In genomic region chr4:100837205-100837604, GRCm38 (mm10) we compare ENCODE assay signal across 15 mouse cellular contexts.
A peak's percentile ranks its signal among the peaks of the same experiment; 100 is the strongest.
DNase-seq lines count a peak whose midpoint lies in the region; ATAC-seq and TF ChIP-seq lines count a peak whose summit lies in the region.
"Had no signal": no experiment of that assay in that cellular context is flagged by ENCODE, and none has a peak within 500 bp of the region (broad histone marks: within the 10 kb centered on the region; RNA-seq: fewer than 3 reads in every experiment).

No protein-coding gene starts in this region.

- ATAC-seq in embryonic facial prominence, embryonic 13.5 days (ENCODE audit: insufficient number of reproducible peaks, insufficient read depth, low FRiP score, low TSS enrichment, low read depth), result no peak
- ATAC-seq in midbrain, embryonic 13.5 days, result 0 out of 2 replicates have a peak, but pooled peaks have one; percentile 20
- ATAC-seq in midbrain, embryonic 16.5 days, result no peak

- H3K4me1 ChIP-seq in embryonic facial prominence, embryonic 13.5 days, result peaks cover 66% of the 10 kb centered on the region
- H3K4me1 ChIP-seq in embryonic facial prominence, embryonic 10.5 days, result peaks cover 44% of the 10 kb centered on the region
- H3K4me1 ChIP-seq in midbrain, embryonic 13.5 days (replicated peaks), result peaks cover 44% of the 10 kb centered on the region
- peaks cover 7% of the 10 kb centered on the region for H3K4me1 ChIP-seq in midbrain, embryonic 16.5 days (ENCODE audit: control insufficient read depth, insufficient read depth, low read length)
- peaks cover 51% of the 10 kb centered on the region for H3K4me1 ChIP-seq in limb, embryonic 10.5 days

- 0 out of 2 replicates have a peak overlapping the region, but pooled peaks have one; percentile 22 for H3K27ac ChIP-seq in embryonic facial prominence, embryonic 13.5 days
- no peak overlapping the region for H3K27ac ChIP-seq in embryonic facial prominence, embryonic 10.5 days (replicated peaks)
- H3K27ac ChIP-seq in layer of hippocampus, adult 2 months, result no peak overlapping the region
- H3K27ac ChIP-seq in midbrain, embryonic 13.5 days, result no peak overlapping the region
- no peak overlapping the region for H3K27ac ChIP-seq in midbrain, embryonic 16.5 days (ENCODE audit: low read length)
- no peak overlapping the region for H3K27ac ChIP-seq in limb, embryonic 10.5 days
- H3K27ac ChIP-seq: hindbrain, embryonic 14.5 days; kidney, embryonic 15.5 days had no signal

- H3K9me3 ChIP-seq in embryonic facial prominence, embryonic 13.5 days, result no peaks in the 10 kb centered on the region
- no peaks in the 10 kb centered on the region for H3K9me3 ChIP-seq in embryonic facial prominence, embryonic 10.5 days
- peaks cover 3% of the 10 kb centered on the region; the same call in 1 of the 2 replicates for H3K9me3 ChIP-seq in midbrain, embryonic 13.5 days
- H3K9me3 ChIP-seq in midbrain, embryonic 16.5 days (replicated peaks; ENCODE audit: control insufficient read depth, low read length, poor library complexity, severe bottlenecking), result no peaks in the 10 kb centered on the region
- no peaks in the 10 kb centered on the region for H3K9me3 ChIP-seq in limb, embryonic 10.5 days (replicated peaks)
- H3K9me3 ChIP-seq: kidney, embryonic 15.5 days had no signal

- 55% methylated on average over 6 of the region's 6 CpGs for WGBS in embryonic facial prominence, embryonic 13.5 days
- WGBS in embryonic facial prominence, embryonic 10.5 days, result 66% methylated on average over 6 of the region's 6 CpGs
- 65% methylated on average over 6 of the region's 6 CpGs for whole genome bisulfite sequencing in midbrain, embryonic 13.5 days
- WGBS in midbrain, embryonic 16.5 days, result 62% methylated on average over 6 of the region's 6 CpGs
- WGBS in limb, embryonic 10.5 days, result 80% methylated on average over 6 of the region's 6 CpGs

- intact Hi-C loops in heart, postnatal 25 days (cut with DNase I), result no loop called here

- DNase-seq in embryonic facial prominence, embryonic 10.5 days (ENCODE audit: low spot score), result no peak
- no peak for DNase-seq in layer of hippocampus, adult 2 months (ENCODE audit: low spot score in 2 of 2)
- no peak for DNase-seq in layer of hippocampus, postnatal 25 days (ENCODE audit: extremely low spot score in 1 of 2, low spot score in 1 of 2)
- DNase-seq in heart, postnatal 25 days (ENCODE audit: low spot score), result no peak
- no peak for DNase-seq in limb, embryonic 10.5 days (ENCODE audit: low spot score)
- DNase-seq: adrenal gland, postnatal 25 days; cerebellum, adult 9-10 months; heart, postnatal 36 days; right cerebral cortex, postnatal 14 days; thymus, postnatal 14 days had no signal

- no peak overlapping the region for H3K4me2 ChIP-seq in embryonic facial prominence, embryonic 13.5 days
- no peak overlapping the region for H3K4me2 ChIP-seq in midbrain, embryonic 13.5 days (replicated peaks)
- H3K4me2 ChIP-seq in midbrain, embryonic 16.5 days (ENCODE audit: low read length), result no peak overlapping the region
- H3K4me2 ChIP-seq: hindbrain, embryonic 14.5 days; kidney, embryonic 15.5 days had no signal

- peak; percentile 50 for TF ChIP-seq CTCF in layer of hippocampus, adult 2 months (conservative IDR thresholded peaks at IDR 0.05)

- H3K36me3 ChIP-seq in embryonic facial prominence, embryonic 13.5 days, result no peaks in the 10 kb centered on the region
- no peaks in the 10 kb centered on the region for H3K36me3 ChIP-seq in embryonic facial prominence, embryonic 10.5 days (replicated peaks)
- 0 out of 2 replicates have a peak, but pooled peaks cover 3% of the 10 kb centered on the region for H3K36me3 ChIP-seq in midbrain, embryonic 13.5 days
- H3K36me3 ChIP-seq in midbrain, embryonic 16.5 days (ENCODE audit: control insufficient read depth, insufficient read depth, low read length), result no peaks in the 10 kb centered on the region
- H3K36me3 ChIP-seq in limb, embryonic 10.5 days, result 0 out of 2 replicates have a peak, but pooled peaks cover 3% of the 10 kb centered on the region
- H3K36me3 ChIP-seq: kidney, embryonic 15.5 days had no signal

- H3K27me3 ChIP-seq in embryonic facial prominence, embryonic 13.5 days, result no peaks in the 10 kb centered on the region
- H3K27me3 ChIP-seq in embryonic facial prominence, embryonic 10.5 days (replicated peaks; ENCODE audit: low read depth, poor library complexity, severe bottlenecking), result no peaks in the 10 kb centered on the region
- H3K27me3 ChIP-seq in midbrain, embryonic 13.5 days, result no peaks in the 10 kb centered on the region
- H3K27me3 ChIP-seq in midbrain, embryonic 16.5 days (ENCODE audit: control insufficient read depth, insufficient read depth, low read depth, low read length), result no peaks in the 10 kb centered on the region
- H3K27me3 ChIP-seq in limb, embryonic 10.5 days (ENCODE audit: low read depth, poor library complexity, severe bottlenecking), result no peaks in the 10 kb centered on the region
- H3K27me3 ChIP-seq: kidney, embryonic 15.5 days had no signal

- H3K9ac ChIP-seq in embryonic facial prominence, embryonic 13.5 days, result no peak overlapping the region
- no peak overlapping the region for H3K9ac ChIP-seq in midbrain, embryonic 13.5 days (replicated peaks)
- no peak overlapping the region for H3K9ac ChIP-seq in midbrain, embryonic 16.5 days (ENCODE audit: low read depth, low read length)
- H3K9ac ChIP-seq: hindbrain, embryonic 14.5 days; kidney, embryonic 15.5 days had no signal

- no peak overlapping the region for H3K4me3 ChIP-seq in embryonic facial prominence, embryonic 13.5 days
- H3K4me3 ChIP-seq in embryonic facial prominence, embryonic 10.5 days, result no peak overlapping the region
- no peak overlapping the region for H3K4me3 ChIP-seq in layer of hippocampus, adult 2 months
- no peak overlapping the region for H3K4me3 ChIP-seq in midbrain, embryonic 13.5 days (replicated peaks)
- no peak overlapping the region for H3K4me3 ChIP-seq in midbrain, embryonic 16.5 days (ENCODE audit: low read depth, low read length)
- H3K4me3 ChIP-seq in limb, embryonic 10.5 days, result no peak overlapping the region
- H3K4me3 ChIP-seq: kidney, embryonic 15.5 days had no signal
